Mouse (Mus musculus) gastrocnemius, postnatal 25 days (tissue): ENCODE measurements around the gene Ephx1. TPM values are rescaled to one million over a fixed set of nuclear protein-coding genes. Genes with fewer than 3 reads are reported as not detected.
"Not testable (repeated sequence)": the region's sequence is repeated elsewhere in the genome, so short reads cannot be mapped to it uniquely, and the experiment has no call there.

ENCODE experiments used
- DNase-seq: peaks from one replicate; pipeline ENCODE4 v3.0.0; 2022
- long read RNA-seq, 2 experiments: library from polyadenylated mRNA; stranded (forward); transcript quantifications; one replicate each; pipeline ENCODE4 v2.0.0; 2021
- total RNA-seq, 2 experiments: library from RNA; stranded (reverse); gene quantifications; 1 replicate in 1 of 2; 2 replicates in 1 of 2; pipeline ENCODE4 v1.2.3; 2021

The Ephx1 gene
- total RNA-seq: 10 to 100 TPM; 12.0 to 15.4 TPM
- long read RNA-seq, experiment 1, transcript Ephx1-201 (9 exons, 1,741 nt): major isoform, 7 of 12 reads
- long read RNA-seq, experiment 1, partial matches to known transcripts: 5 of 12 reads
- long read RNA-seq, experiment 1, other reads (novel, unspliced or antisense): 0 of 12 reads
- long read RNA-seq, experiment 2, transcript Ephx1-201 (9 exons, 1,741 nt): major isoform, 13 of 14 reads
- long read RNA-seq, experiment 2, partial matches to known transcripts: 0 of 14 reads
- long read RNA-seq, experiment 2, other reads (novel, unspliced or antisense): 1 of 14 reads

DNA sequence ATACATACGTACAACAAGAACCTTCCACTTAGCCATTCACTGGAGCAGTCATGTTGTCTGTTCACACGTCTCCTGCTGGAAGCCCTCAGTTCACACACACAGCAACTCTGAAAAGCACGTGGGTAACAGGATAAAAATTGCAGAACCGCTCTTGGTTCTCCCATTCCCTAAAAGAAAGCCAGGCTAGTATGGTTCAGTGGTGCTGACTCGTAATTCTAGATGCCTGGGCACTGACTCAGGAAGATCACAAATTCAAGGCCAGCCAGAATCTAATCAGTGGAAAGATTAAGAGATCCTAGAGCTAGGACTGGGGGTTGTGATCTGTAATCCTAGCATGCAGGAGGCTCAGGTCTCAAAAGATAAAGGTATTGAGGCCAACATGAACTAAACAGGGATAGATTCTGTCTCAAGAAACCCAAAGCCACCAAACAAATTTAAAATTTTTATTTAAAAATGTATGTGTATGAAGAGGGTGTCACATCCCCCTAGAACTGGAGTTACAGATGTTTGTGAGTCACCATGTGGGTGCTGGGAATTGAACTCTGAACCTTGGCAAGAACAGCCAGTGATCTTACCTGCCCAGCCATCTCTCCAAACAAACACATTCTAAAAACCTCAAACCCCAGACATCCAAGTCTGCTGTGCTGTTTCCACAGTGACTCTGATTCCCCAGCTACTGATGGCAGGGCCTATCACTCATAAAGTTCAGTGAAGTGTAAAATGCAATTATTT is at the start of gene Ephx1:
Gene Ephx1 (minus strand): TSS at position 149 of the 732 bp plus-strand sequence.
- DNase-seq: no peak

DNA sequence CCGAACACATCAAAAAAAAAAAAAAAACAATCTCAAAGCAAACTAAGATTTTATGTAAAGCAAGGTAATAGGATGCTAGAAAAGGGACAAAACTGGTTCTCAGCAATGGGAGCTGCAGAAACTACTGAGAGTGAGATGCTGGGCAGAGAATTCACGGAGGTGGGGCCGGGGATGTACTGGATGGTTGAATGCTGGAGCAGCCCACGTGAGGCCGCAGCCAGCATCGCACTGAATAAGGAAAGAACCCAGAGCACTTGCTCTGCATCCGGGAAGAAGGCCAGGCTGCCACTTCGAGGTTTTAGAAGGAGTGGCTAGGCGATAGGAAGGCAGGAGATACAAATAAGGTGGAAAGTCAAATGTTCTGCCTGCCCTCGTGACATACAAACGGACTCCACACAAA is 49.0 kb upstream of the Ephx1 start:
- no peak for DNase-seq

DNA sequence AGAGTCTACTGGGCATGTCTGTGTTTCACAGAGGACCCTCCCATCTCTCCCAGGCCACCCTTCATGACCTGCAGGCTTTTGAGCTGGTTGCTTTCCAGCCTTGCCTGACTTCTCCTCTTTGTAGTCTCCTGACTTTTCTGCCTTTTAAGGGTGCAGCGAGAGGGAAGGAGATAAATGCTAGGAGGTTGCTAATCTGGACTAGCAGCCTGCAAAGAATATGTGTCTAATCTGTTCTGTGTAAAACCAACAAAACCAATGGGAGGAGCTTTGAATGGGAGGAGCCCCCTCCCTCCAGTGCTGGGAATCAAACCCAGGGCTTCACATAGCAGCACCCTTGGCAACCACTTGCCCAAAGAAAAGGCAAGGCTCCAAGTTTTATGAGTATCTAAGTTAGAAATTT is 47.6 kb upstream of the Ephx1 start:
- DNase-seq: no peak

DNA sequence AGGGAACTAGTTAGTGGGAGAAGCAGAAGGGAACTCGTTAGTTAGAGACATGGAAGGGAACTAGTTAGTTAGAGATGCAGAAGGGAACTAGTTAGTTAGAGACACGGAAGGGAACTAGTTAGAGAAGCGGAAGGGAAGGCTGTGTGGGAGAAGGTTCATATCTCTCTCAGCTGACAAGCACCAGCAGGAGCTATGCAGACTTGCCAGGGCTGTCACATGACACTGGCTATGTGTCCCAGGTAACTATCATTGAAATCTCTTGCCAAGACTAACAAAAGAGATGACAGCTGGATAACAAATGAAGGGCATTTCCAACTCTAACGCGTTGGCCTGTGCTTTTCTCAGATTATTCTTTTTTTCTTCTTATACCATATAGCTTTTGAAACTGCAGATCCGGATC is 43.9 kb upstream of the Ephx1 start:
- DNase-seq: no peak

DNA sequence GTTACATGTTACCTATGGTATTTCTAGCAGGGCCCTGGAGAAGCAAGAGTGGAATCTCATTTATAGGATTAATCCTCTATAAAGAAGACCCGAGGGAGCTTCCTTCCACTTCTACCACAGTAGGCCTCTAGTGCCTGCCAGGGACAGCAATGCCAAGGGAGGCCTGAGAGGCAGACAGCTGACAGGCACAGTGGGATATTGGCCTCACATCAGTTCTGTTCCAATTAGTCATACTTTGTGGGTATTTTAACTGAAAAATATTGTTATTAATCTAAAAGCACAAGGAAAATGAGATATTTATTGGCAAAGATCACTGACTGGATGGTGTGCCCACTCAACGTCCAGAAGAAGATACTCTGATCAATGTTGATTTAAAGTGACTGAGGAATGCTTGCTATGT is 43.3 kb upstream of the Ephx1 start:
- no peak for DNase-seq

DNA sequence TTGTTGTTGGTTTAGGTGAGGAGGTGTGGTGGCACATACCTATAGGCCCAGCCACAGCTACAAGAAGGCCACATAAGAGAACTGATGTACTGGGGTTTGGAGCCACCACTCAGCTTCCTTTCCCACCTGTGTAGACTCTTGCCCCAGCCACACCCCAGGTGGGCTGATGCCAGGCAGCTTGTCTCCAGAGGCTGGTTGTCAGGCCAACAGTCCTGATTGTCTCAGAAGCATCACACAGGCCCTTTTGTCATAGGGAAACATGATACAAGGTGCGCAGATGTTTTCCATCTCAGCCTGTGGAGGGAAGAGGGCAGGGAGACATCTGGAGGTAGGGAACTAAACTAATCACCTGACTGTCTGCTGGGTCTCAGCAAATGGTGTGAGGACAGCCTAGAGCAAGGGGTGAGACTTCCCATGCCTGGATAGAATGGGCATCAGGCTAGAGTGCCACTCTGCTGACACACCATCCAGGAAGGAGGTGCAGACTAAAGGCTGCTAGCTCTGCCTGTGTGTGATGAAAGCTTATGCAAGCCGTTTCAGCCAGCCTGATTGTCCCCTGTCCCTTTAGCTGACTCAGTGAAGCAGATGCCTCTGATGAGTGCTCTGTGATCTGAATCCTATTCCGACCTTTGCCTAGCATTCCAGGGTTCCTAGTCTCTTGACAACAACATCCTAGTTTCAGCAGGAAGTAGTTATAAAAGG is 41.2 kb upstream of the Ephx1 start:
- no peak for DNase-seq

DNA sequence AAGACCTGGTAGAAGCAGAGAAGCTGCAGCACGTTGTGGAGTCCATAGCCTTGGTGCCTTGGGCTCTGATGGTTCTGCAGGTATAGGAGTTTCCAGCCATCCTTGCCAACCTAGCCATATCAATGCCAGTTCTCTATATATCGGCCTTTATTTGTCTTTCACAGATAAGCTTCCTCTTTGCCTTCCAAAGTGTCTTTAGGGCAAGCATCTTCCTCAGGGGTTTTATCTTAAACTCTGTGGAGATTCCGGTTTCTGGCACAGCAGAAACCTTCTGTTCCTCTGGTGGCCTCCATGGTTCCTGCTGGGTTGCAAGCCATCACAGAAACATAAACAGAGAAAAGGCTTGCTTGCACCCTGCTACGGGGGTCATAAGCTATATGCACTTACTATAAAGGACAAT is 32.2 kb upstream of the Ephx1 start:
- DNase-seq: no peak

DNA sequence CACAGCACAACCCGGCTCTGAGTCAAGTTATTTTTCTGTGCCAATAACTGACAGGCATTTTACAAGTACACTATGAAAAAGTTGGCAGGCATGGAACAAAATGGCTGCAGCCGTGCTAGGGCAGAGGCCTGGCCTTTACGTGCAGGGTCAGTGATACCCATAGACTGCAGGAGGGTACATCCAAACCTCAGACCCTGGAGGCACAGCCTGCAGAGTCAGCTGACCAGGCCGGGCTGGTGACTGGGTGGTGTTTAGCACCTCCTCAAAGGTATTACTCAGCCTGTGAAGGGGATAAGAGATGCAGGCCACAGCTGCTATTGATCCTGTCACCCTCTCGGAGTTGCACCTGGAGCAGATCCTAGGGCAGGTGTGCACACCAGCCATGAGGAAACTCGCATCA is 30.2 kb upstream of the Ephx1 start, which contains the start of gene 9130409I23Rik:
Gene 9130409I23Rik (plus strand): TSS at position 301 of the 400 bp plus-strand sequence.
- no peak for DNase-seq

DNA sequence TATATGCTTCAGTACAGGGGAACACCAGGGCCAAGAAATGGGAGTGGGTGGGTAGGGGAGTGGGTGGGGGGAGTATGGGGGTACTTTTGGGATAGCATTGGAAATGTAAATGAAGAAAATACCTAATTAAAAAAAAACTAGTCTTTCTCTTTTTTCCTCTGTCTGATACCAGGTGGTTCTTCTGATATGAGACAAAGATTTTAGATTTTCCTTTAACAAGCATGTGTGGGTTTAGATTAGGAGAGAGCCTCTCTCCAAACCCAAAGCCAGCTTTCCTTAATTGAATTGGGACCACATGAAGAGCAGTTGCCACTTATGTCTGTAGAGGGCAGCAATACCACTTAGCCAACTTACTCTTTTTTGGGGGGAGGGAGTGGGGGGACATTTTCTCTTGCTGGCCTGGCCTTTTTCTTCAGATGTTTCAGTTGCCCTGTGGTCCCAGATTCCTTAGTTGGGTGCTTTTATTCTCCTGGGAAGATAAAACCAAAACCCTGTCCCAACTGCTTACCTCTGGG is 28.7 kb upstream of the Ephx1 start:
- DNase-seq: no peak

DNA sequence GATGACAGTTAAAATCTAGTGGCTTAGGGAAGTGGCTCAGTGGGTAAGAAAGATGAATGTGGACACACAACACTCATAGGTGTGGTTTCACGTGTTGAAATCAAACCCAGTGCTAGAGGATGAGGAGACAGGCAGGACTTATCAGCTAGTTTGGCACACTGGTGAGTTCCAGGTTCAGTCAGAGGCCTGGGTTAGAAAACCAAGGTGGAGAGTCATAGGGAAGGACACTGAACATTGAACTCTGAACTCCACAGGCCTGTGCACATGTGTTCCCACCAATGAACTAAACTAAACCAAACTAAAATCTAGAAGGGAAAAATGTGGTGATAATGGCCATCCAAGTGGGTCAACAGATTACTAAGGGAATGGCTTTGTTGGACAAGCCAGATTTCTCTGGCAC is 26.8 kb upstream of the Ephx1 start:
- no peak for DNase-seq

DNA sequence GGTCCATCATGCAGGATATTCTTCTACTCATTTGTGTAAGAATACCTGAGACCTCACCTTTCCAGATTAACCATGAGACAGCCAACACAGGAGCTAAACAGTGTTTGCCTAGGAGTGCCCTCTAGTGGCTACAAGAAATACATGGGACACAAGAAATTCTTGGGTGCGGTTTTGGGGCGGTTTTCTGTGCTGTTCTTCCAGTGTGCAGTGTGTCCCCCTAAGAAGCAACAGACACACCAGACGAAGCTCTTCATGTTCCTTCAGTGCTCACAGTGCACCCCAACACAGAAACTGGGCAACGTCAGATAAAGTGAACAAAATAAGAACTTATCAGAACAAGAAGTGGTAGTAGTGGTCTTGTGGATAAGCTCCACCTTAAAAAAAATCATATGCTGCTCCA is 18.9 kb upstream of the Ephx1 start:
- DNase-seq: no peak

DNA sequence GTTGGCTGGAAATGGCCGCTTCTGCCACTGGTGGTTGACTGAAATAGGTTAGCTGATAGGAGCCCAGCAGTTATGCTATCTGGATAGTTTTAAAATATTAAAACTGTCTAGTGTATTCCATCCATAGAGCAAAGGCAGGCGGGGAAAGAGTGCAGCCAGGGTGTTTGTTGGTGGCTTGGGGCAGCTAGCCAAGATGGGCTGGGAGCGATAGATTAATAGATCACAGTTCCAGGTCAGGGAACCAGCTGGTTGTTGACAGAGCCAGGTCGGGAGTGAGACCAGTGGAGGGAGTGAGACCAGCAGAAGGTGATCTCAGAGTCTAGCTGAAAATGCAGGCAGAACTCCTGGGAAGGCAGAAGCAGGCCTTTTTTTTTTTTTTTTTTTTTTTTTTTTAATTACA is 16.9 kb upstream of the Ephx1 start:
- no peak for DNase-seq

DNA sequence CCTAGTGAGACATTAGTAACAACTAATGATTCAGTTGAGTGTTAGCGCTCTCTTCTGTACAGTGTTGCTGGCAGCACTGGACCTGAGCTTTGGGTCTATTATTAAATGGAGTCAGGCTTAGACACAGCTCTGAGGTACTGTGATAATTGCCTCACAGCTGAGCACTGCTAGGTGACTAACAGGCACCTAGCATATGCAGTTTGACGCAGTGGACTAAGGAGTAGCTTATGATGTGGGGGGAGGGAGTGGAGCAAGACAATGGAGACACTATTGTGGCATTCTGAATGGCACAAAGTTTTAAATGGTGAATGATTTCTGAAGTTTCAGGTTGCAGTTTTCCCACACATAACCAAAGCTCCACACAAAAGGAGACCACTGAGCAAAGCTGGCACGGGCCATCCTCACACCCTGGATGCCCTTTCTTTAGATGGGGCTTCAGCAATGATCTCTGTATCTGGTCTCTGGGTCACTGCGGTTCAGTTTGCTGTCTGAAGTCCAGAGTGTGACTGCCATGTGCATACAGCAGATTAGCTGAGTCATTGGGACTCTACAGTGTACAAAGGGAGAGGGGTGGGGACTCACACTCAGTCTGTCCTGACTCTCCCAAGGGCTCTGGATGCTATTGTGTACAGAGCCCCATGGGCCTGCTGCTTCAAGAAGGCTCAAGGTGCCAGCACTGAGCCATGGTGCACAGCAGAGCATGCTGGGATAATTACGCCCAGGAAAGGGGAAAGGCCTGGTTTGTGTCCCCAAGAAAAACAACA is 14.5 kb upstream of the Ephx1 start:
- DNase-seq: not testable (repeated sequence)

DNA sequence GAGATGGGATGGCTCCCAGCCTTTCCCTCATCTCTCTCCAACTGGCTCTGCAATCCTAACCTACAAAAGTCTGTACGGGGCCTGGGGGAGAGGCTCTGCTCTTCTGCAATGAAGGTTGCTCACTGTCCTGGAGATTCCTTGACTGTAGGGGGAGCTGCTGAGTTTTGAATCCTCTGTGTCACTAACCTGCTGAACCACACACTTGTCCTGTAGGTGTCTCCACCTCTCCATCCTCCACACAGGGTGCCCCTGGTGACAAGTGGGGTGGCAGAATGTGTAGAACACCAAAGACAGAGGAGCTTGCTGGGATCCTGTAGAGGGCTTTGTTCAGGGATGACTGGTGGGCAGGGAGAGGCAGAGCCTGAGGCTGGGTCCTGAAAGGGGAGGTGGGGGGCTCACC is 1.6 kb upstream of the Ephx1 start:
- DNase-seq: peak; percentile 35

DNA sequence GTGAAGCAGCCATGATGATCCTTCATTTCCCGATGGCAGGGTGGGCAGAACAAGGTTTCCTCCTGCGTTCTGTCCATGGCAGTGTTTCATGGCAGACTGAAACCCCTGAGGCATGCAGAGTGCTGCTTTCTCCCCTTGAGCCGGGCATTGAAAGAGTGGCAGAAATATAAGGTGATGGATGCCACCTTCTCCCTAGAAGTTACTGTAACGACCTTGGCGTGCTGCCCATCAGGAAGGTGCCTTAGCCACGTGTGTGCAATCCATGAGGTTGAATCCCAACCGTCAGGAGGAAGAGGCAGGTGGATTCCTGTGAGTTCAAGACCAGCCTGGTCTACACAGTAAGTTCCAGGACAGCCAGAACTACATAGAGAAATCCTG is 773 bp upstream of the Ephx1 start:
- no peak for DNase-seq

DNA sequence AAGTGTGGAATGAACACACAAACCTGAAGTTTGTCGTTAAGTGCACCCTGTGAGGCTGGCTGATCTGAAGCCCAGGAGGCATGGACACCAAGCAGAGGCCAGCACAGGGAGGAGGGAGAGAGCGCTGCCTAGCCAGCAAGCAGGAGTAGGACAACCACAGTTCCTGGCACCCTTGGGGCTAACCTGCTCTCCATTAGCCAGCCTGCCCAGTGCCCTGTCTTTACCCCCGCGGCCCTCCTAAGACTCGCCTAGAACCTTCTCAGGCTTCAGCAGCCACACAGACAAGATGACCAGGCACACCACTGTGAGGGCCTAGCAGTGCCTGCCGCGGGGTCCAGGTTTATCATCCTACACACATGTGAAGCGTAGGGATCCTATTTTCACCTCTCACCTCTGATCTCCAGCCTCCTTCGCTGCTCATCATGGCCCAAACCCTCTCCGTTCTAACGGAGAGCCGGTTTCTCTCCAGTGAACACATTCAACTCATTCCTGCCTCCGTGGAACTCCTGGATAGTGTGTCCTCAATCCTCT is 2.7 kb downstream of the Ephx1 start:
- no peak for DNase-seq

DNA sequence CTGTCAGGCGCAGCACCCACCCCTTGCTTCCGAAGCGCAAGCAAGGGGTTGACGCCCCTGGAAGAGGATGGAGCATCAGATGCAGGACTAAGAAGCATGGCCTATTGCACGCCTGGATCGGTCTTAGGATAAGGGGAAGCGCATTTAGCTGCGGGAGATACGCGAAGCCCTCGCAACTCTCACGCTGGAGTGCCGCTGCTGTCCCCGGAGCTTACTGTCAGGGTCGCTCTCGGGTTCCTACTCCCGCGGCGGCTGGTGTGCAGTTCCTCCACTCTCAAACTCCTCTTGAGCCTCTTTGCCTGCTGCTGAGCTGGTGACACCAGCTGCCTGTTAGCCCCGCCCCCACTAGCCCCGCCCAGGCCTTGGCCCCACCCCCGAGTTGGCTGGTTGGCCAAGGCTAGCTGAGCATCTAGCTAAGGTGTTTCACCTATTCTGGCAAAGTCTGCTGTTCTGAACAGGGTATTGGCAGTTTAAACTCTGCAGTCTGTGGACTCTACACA is 3.4 kb downstream of the Ephx1 start:
- DNase-seq: peak; percentile 85

DNA sequence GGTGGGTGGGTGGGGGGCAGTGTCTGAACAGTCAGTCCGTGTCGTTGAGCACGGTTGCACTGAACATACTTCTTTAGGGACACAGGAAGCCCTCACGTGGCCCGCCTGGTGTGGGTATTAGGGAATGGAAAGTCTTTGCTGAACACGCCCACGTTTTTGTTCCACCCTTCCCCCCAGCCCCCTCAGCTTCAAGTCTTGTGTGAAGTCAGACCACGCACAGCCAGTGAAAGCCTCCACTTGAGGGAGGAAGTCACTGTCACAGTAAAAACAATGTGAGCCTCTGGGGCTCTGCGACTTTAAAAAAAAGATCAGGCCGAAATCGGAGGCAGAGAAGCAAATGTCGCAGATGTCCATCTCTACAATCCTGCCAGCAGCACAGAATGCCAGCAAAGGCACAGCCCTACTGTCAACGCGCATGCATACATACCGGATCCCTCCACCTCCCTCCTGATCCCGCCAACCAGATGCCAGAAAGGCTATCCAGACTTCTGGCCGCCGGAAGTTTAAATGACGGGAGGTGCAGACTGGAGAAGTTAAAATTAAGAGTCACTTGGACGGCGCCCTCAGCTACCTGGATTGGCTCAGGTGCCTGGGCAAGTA is 4.1 kb downstream of the Ephx1 start:
- peak; percentile 86 for DNase-seq

DNA sequence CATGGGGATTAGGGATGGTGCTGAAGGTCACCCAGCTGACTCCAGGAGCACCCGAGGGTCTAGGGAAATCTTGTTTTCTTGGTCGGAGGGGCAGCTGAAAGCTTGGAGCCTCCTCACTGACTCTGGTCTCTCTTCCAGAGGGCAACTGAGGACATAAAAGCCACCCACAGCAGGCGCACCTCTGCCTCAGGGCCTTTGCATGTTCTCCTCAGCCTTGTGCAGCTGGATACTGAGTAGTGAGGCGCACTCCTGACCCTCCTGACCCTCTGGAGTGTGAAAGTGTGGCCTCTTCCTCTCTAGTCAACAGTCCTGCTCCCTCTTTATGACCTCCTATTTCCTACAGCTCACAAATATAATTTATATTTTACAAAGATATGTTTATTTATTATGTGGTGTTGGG is 4.7 kb downstream of the Ephx1 start:
- DNase-seq: no peak

DNA sequence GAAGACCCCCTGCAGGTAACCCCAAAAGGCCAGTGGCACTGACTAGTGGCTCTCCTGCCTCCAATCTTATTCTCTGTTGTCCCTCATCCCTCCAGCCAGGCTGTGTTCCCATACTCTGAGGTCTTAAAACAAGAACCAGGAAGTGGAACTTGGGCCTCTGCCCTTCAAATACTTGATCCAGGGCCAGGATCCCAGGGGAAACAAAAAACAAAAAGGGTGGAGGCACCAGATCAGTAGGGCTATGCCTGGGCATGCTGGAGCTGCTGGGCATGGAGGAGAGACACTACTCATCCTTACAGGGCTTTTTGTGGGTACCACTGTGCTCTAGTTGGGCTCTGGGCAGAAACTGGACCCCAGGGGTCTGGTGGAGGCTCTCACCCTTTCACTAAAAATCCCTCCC is 5.1 kb downstream of the Ephx1 start:
- DNase-seq: peak; percentile 77

DNA sequence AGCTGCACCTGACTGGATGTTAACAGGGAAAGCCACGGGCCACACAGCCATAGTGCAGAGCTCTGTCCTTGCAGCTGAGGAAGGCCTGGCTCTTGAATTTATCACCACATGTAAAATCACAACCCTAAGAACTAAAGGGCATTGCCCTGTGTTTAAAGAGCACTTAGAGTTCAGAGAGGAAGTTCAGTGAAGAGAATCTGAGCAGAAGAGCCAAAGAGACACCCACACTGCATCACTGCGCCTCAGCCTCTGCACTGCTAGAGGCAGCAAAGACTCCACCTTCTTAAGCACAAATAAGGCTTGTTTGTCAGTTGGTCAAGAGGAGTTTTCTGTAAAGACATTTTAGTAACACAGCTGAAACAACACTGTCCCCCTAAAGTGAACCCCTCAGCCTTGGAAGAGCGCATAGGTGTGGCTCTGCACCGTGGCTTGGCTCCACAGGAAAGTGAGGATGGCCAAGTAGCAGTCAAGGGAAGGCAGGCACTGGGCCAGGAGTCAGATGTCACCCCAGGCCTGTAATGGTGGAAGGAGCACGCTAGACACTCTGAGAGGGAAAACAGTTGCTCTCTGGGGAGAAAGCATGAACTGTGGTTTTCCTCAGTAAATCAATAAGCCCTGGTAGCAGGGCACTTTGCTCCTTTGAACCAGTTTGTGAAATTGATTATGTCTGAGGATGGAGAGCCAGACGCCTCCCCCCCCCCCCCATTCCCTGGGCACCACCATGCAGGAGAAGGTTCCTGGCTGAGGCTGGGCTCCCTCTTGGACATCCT is 5.8 kb downstream of the Ephx1 start:
- DNase-seq: peak; percentile 72
